Mouse (Mus musculus): ENCODE measurements around the gene Krt13. TPM values are rescaled to one million over a fixed set of nuclear protein-coding genes. Genes with fewer than 3 reads are reported as not detected.

Gene Krt13
- polyA plus RNA-seq (2012; rRNA removed), result 0.92 and 0.98 TPM in 2 replicates

- no peak within 1 kb of the TSS for H3K27ac ChIP-seq (ENCODE audit: control insufficient read depth, insufficient read depth, low read length)
- no peak within 1 kb of the TSS for H3K4me3 ChIP-seq (ENCODE audit: control insufficient read depth, insufficient read depth, low read length)
- no peaks in the 10 kb centered on the region for H3K4me1 ChIP-seq (replicated peaks; ENCODE audit: control insufficient read depth, insufficient read depth, low read length)
- WGBS, result 70% methylated on average over 3 of the region's 3 CpGs
- H3K27me3 ChIP-seq (ENCODE audit: control insufficient read depth, insufficient read depth, low read length), result no peaks in the 10 kb centered on the region
- no peak for DNase-seq
- no peaks in the 10 kb centered on the region for H3K36me3 ChIP-seq (ENCODE audit: control insufficient read depth, insufficient read depth, low read length)
- TF ChIP-seq POLR2A (IDR thresholded peaks at IDR 0.05; ENCODE audit: control insufficient read depth, extremely low read depth, insufficient read depth, low read length, poor library complexity) (no peak), CTCF (IDR thresholded peaks at IDR 0.05; ENCODE audit: borderline replicate concordance, control insufficient read depth, extremely low read depth, insufficient read depth, low read length, poor library complexity) (no peak)
Observed at GRCm38 (mm10) chr11:100121466-100121865, at the start of gene Krt13. TSS of gene Krt13 (minus strand) at chr11:100121566.

- Histone ChIP-seq H3K4me3 (ENCODE audit: control insufficient read depth, insufficient read depth, low read length) (no peak overlapping the region), H3K4me1 (replicated peaks; ENCODE audit: control insufficient read depth, insufficient read depth, low read length) (no peaks in the 10 kb centered on the region), H3K27me3 (ENCODE audit: control insufficient read depth, insufficient read depth, low read length) (no peaks in the 10 kb centered on the region), H3K27ac (ENCODE audit: control insufficient read depth, insufficient read depth, low read length) (no peak overlapping the region), H3K36me3 (ENCODE audit: control insufficient read depth, insufficient read depth, low read length) (no peaks in the 10 kb centered on the region)
- peak; percentile 32 for DNase-seq
- TF ChIP-seq POLR2A (IDR thresholded peaks at IDR 0.05; ENCODE audit: control insufficient read depth, extremely low read depth, insufficient read depth, low read length, poor library complexity), result no peak
- peak; percentile 83 for TF ChIP-seq CTCF (IDR thresholded peaks at IDR 0.05; ENCODE audit: borderline replicate concordance, control insufficient read depth, extremely low read depth, insufficient read depth, low read length, poor library complexity)
- WGBS, result 40% methylated on average over 14 of the region's 14 CpGs
Observed at GRCm38 (mm10) chr11:100168765-100169762, 47.7 kb upstream of the Krt13 start.

- WGBS, result 81% methylated on average over 8 of the region's 8 CpGs
- TF ChIP-seq CTCF (IDR thresholded peaks at IDR 0.05; ENCODE audit: borderline replicate concordance, control insufficient read depth, extremely low read depth, insufficient read depth, low read length, poor library complexity) (no peak), POLR2A (IDR thresholded peaks at IDR 0.05; ENCODE audit: control insufficient read depth, extremely low read depth, insufficient read depth, low read length, poor library complexity) (no peak)
- H3K36me3 ChIP-seq (ENCODE audit: control insufficient read depth, insufficient read depth, low read length), result no peaks in the 10 kb centered on the region
- H3K27me3 ChIP-seq (ENCODE audit: control insufficient read depth, insufficient read depth, low read length), result no peaks in the 10 kb centered on the region
- no peak overlapping the region for H3K27ac ChIP-seq (ENCODE audit: control insufficient read depth, insufficient read depth, low read length)
- no peak for DNase-seq
- no peaks in the 10 kb centered on the region for H3K4me1 ChIP-seq (replicated peaks; ENCODE audit: control insufficient read depth, insufficient read depth, low read length)
- no peak overlapping the region for H3K4me3 ChIP-seq (ENCODE audit: control insufficient read depth, insufficient read depth, low read length)
Observed at GRCm38 (mm10) chr11:100168071-100168470, 46.7 kb upstream of the Krt13 start.

- WGBS, result 69% methylated on average over 7 of the region's 7 CpGs
- DNase-seq, result no peak
- H3K4me3 ChIP-seq (ENCODE audit: control insufficient read depth, insufficient read depth, low read length), result no peak overlapping the region
- TF ChIP-seq CTCF (IDR thresholded peaks at IDR 0.05; ENCODE audit: borderline replicate concordance, control insufficient read depth, extremely low read depth, insufficient read depth, low read length, poor library complexity), result no peak
- TF ChIP-seq POLR2A (IDR thresholded peaks at IDR 0.05; ENCODE audit: control insufficient read depth, extremely low read depth, insufficient read depth, low read length, poor library complexity), result no peak
- H3K36me3 ChIP-seq (ENCODE audit: control insufficient read depth, insufficient read depth, low read length), result no peaks in the 10 kb centered on the region
- no peaks in the 10 kb centered on the region for H3K27me3 ChIP-seq (ENCODE audit: control insufficient read depth, insufficient read depth, low read length)
- no peak overlapping the region for H3K27ac ChIP-seq (ENCODE audit: control insufficient read depth, insufficient read depth, low read length)
- H3K4me1 ChIP-seq (replicated peaks; ENCODE audit: control insufficient read depth, insufficient read depth, low read length), result no peaks in the 10 kb centered on the region
Observed at GRCm38 (mm10) chr11:100164392-100164791, 43.0 kb upstream of the Krt13 start.

GRCm38 (mm10) chr11:100157908-100158477 lies 36.6 kb upstream of the Krt13 start:
- Histone ChIP-seq H3K27me3 (ENCODE audit: control insufficient read depth, insufficient read depth, low read length) (no peaks in the 10 kb centered on the region), H3K4me1 (replicated peaks; ENCODE audit: control insufficient read depth, insufficient read depth, low read length) (no peaks in the 10 kb centered on the region), H3K36me3 (ENCODE audit: control insufficient read depth, insufficient read depth, low read length) (no peaks in the 10 kb centered on the region), H3K27ac (ENCODE audit: control insufficient read depth, insufficient read depth, low read length) (no peak overlapping the region), H3K4me3 (ENCODE audit: control insufficient read depth, insufficient read depth, low read length) (no peak overlapping the region)
- TF ChIP-seq POLR2A (IDR thresholded peaks at IDR 0.05; ENCODE audit: control insufficient read depth, extremely low read depth, insufficient read depth, low read length, poor library complexity) (no peak), CTCF (IDR thresholded peaks at IDR 0.05; ENCODE audit: borderline replicate concordance, control insufficient read depth, extremely low read depth, insufficient read depth, low read length, poor library complexity) (no peak)
- no peak for DNase-seq
- 82% methylated on average over 6 of the region's 6 CpGs for WGBS

- WGBS, result 87% methylated on average over 3 of the region's 3 CpGs
- no peaks in the 10 kb centered on the region for H3K4me1 ChIP-seq (replicated peaks; ENCODE audit: control insufficient read depth, insufficient read depth, low read length)
- no peak for TF ChIP-seq POLR2A (IDR thresholded peaks at IDR 0.05; ENCODE audit: control insufficient read depth, extremely low read depth, insufficient read depth, low read length, poor library complexity)
- no peak for TF ChIP-seq CTCF (IDR thresholded peaks at IDR 0.05; ENCODE audit: borderline replicate concordance, control insufficient read depth, extremely low read depth, insufficient read depth, low read length, poor library complexity)
- H3K36me3 ChIP-seq (ENCODE audit: control insufficient read depth, insufficient read depth, low read length), result no peaks in the 10 kb centered on the region
- no peak overlapping the region for H3K4me3 ChIP-seq (ENCODE audit: control insufficient read depth, insufficient read depth, low read length)
- no peak overlapping the region for H3K27ac ChIP-seq (ENCODE audit: control insufficient read depth, insufficient read depth, low read length)
- DNase-seq, result no peak
- no peaks in the 10 kb centered on the region for H3K27me3 ChIP-seq (ENCODE audit: control insufficient read depth, insufficient read depth, low read length)
Observed at GRCm38 (mm10) chr11:100157331-100157730, 36.0 kb upstream of the Krt13 start.

Measured in thymus, adult 2 months (tissue).